Mouse (Mus musculus) stomach, embryonic 16.5 days (tissue): ENCODE results near the gene Igsf9. TPM values are rescaled to one million over a fixed set of nuclear protein-coding genes. Genes with fewer than 3 reads are reported as not detected.

Experiments used
- ATAC-seq: fragments of 200-750 bp; cut with Nextera tagmentation; 2 replicates; pipeline ENCODE4 v1.8.0; 2017; ENCODE audit warnings: moderate number of reproducible peaks, moderate TSS enrichment; ENCODE audit not compliant: insufficient read depth, low FRiP score
- H3K27ac ChIP-seq: fragments of 300-500 bp; sonication (generic); 2 replicates; pipeline ENCODE4 v1.5.1; 2014; ENCODE audit warnings: low read length
- H3K27me3 ChIP-seq: fragments of 300-500 bp; sonication (generic); 2 replicates; pipeline ENCODE4 v1.6.1; 2014; ENCODE audit warnings: low read length, control low read depth, mixed read lengths; ENCODE audit not compliant: control insufficient read depth, insufficient read depth
- H3K36me3 ChIP-seq: fragments of 300-500 bp; sonication (generic); 2 replicates; pipeline ENCODE4 v1.6.1; 2014; ENCODE audit warnings: low read length; ENCODE audit not compliant: control insufficient read depth, insufficient read depth
- H3K4me1 ChIP-seq: fragments of 300-500 bp; sonication (generic); 2 replicates; pipeline ENCODE4 v1.6.1; 2014; ENCODE audit warnings: low read length, control low read depth, mixed read lengths; ENCODE audit not compliant: control insufficient read depth, insufficient read depth
- H3K4me2 ChIP-seq: fragments of 300-500 bp; sonication (generic); 2 replicates; pipeline ENCODE4 v1.6.1; 2014; ENCODE audit warnings: low read depth, low read length, mixed read lengths
- H3K4me3 ChIP-seq: fragments of 300-500 bp; sonication (generic); replicated peaks from 2 replicates; pipeline ENCODE4 v1.5.1; 2014; ENCODE audit warnings: mild to moderate bottlenecking, low read length
- H3K9ac ChIP-seq: fragments of 300-500 bp; sonication (generic); 2 replicates; pipeline ENCODE4 v1.6.1; 2014; ENCODE audit warnings: low read length
- H3K9me3 ChIP-seq: fragments of 300-500 bp; sonication (generic); replicated peaks from 2 replicates; pipeline ENCODE4 v1.6.1; 2016; ENCODE audit warnings: low read length, control low read depth; ENCODE audit not compliant: control insufficient read depth
- WGBS: fragments of 180-500 bp; shearing (Covaris S2); extraction: QIAGEN DNeasy Blood & Tissue Kit; methylation state at CpG from one replicate; pipeline ENCODE4 v1.1.7; 2014; 5-methylcytosine and 5-hydroxymethylcytosine counted together
- polyA plus RNA-seq: library from polyadenylated mRNA; unstranded; fragments of >200 nt; fragmentation: Nextera tagmentation; extraction: Ambion mirVana; gene quantifications from 2 replicates; pipeline ENCODE4 v1.2.1, GENCODE M21; 2015

Igsf9 gene
- 51.6 and 55.3 TPM in 2 replicates for polyA plus RNA-seq

DNA sequence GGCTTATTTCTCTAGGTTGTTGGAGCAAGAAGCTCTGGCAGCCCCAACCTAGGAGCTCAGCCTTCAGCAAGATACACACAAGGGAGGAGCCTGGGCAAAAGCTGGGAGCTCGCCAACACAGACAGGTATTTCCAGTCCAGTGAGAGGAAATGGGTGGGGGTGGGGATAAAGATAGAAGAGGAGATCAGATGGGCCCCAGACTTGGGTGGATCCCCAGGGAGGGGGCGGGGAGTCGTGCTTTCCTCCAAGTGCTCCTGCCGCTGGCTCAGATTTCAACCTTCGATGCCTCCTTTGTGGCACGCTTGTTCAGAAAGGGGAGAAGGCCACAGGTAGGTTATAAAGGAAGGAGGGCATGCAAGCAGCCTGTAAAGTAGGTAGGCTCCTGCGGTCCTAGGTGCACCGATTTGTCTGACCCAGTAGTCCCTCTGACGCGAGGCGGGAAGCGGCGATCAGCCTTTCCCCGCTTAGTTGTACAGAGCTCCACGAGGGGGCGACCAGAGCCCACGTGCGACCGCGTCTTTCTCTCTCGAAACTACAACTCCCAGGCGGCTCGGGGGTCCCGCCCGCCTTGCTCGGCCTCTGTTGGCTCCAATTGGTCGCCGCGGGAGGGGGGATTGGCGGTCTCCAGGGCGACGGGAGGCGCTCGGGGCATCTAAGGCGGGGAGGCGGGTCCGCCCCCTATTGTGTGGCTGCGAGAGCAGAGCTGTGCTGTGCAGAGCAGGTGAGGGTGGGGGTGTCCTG is at the start of gene Igsf9:
Igsf9 (plus strand) TSS at position 249 of the 741 bp plus-strand sequence.
- peak within 1 kb of the TSS; percentile 73 for H3K9ac ChIP-seq
- H3K27me3 ChIP-seq = no peaks in the 10 kb centered on the region
- ATAC-seq = peak; percentile 91
- peak within 1 kb of the TSS; percentile 80 for H3K4me2 ChIP-seq
- H3K36me3 ChIP-seq = no peaks in the 10 kb centered on the region
- H3K27ac ChIP-seq = peak within 1 kb of the TSS; percentile 94
- WGBS = under 1% methylated on average over 37 of the region's 38 CpGs
- H3K9me3 ChIP-seq = no peaks in the 10 kb centered on the region
- peaks cover 20% of the 10 kb centered on the region for H3K4me1 ChIP-seq
- H3K4me3 ChIP-seq = peak within 1 kb of the TSS; percentile 65

DNA sequence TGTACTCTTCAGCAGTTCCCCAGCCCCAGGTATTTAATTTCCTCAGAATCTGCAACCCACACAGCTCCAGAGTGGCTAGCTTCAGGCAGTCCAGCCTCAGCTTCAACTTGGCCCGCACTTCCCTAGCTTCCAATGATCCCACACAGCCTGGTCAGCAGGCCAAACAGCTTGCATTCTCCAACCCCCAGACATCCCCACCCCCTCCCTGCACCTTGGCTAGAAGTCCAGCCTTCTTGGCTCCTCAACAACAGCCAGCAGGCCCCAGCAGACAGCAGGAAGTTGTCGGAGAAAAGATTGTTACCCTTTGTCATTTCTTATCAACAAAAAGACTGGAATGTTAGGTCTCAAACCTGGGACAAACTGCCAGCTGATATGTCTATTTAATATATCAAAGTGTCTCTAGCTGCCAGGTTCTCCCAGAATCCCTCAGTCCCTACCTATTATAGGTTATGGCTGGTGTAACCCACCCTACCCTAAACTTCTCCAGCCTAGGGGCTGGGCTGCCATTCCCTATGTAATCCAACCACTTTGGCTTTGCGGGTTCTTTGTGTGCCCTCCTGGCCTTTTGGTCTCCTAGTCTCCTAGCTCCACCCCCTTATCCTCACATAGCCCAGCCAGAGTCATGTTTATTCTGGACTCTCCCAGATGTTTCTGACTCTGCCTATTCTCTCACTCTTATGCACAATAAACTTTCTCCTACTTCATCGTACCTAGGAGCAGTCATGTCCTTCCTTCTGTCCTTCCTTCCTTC is 49.6 kb upstream of the Igsf9 start:
- H3K4me3 ChIP-seq = no peak overlapping the region
- H3K4me1 ChIP-seq = peaks cover 21% of the 10 kb centered on the region
- no peaks in the 10 kb centered on the region for H3K27me3 ChIP-seq
- no peaks in the 10 kb centered on the region for H3K9me3 ChIP-seq
- H3K4me2 ChIP-seq = no peak overlapping the region
- no peak overlapping the region for H3K9ac ChIP-seq
- WGBS = 22% methylated on average over 4 of the region's 4 CpGs
- peak overlapping the region; percentile 16; the same call in 1 of the 2 replicates for H3K27ac ChIP-seq
- no peaks in the 10 kb centered on the region for H3K36me3 ChIP-seq
- ATAC-seq = peak; percentile 77

DNA sequence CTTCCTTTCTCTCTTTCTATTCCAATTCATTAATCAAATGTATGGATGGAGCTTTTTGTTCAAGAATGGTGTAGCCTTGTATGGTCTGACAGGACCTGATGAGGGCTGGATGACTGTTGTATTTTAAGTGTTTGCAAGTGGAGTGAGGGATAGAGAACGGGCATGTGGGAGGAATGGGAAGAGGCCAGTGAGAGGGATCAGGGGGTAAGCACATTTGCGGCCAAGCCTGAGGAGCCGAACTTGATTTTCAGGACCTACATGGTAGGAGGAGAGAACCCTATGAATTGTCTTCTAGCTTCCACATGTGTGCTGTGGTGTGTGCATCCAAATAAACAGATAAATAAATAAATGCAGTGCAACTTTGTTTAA is 49.0 kb upstream of the Igsf9 start:
- no peak for ATAC-seq
- WGBS = 65% methylated on average over 3 of the region's 3 CpGs
- Histone ChIP-seq H3K4me3 (no peak overlapping the region), H3K4me1 (peaks cover 21% of the 10 kb centered on the region), H3K36me3 (no peaks in the 10 kb centered on the region), H3K27ac (no peak overlapping the region), H3K4me2 (no peak overlapping the region), H3K9ac (no peak overlapping the region), H3K9me3 (no peaks in the 10 kb centered on the region), H3K27me3 (no peaks in the 10 kb centered on the region)

DNA sequence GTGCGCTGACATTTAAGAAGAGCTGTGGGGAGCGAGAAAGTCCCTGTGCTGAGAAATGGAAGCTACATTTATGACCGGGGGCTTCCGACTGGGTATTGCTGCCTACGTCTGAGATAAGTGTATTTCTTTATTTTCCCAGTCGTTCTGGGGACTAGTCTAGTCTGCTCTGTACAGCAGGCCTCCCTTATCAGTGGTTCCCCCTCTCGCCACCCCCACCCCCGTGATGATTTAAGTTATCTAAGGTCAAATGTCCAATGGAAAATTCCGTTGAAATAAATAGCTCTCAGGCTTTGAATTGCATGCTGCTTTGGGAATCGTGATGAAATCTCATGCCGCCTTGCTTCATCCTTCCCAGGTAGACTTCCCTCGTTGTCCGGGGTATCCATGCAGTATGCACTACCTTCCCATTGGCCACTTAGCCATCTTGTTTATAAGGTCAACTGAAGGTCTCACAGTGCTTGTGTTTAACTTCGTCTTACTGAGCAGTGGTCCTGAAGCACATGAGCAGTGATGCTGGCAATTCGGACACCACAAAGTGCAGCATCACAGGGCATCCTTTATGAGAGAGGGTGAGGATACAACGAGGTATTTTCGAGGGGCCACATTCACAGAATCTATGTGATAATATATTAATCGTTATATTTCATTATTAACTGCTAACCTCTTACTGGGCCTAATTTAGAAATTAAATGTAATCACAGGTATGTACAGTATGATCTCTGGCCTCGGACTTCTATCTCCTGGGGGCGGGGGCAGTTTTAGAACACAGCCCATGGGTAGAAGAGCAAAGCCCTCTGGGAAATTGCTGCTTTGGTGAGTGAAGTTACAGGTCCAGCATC is 48.4 kb upstream of the Igsf9 start:
- H3K27me3 ChIP-seq = no peaks in the 10 kb centered on the region
- H3K36me3 ChIP-seq = no peaks in the 10 kb centered on the region
- no peaks in the 10 kb centered on the region for H3K9me3 ChIP-seq
- H3K9ac ChIP-seq = no peak overlapping the region
- no peak overlapping the region for H3K4me2 ChIP-seq
- ATAC-seq = no peak
- peaks cover 21% of the 10 kb centered on the region for H3K4me1 ChIP-seq
- no peak overlapping the region for H3K4me3 ChIP-seq
- no peak overlapping the region for H3K27ac ChIP-seq
- WGBS = 61% methylated on average over 20 of the region's 20 CpGs

GRCm38 (mm10) chr1:172433851-172434165 is 47.8 kb upstream of the Igsf9 start:
- no peaks in the 10 kb centered on the region for H3K9me3 ChIP-seq
- no peak overlapping the region for H3K4me3 ChIP-seq
- WGBS = 91% methylated on average over 4 of the region's 4 CpGs
- no peaks in the 10 kb centered on the region for H3K36me3 ChIP-seq
- H3K4me2 ChIP-seq = no peak overlapping the region
- peaks cover 21% of the 10 kb centered on the region for H3K4me1 ChIP-seq
- no peak overlapping the region for H3K9ac ChIP-seq
- no peak for ATAC-seq
- H3K27me3 ChIP-seq = no peaks in the 10 kb centered on the region
- H3K27ac ChIP-seq = no peak overlapping the region

- Histone ChIP-seq H3K4me3 (no peak overlapping the region), H3K9ac (no peak overlapping the region), H3K27me3 (no peaks in the 10 kb centered on the region), H3K4me1 (peaks cover 11% of the 10 kb centered on the region), H3K9me3 (no peaks in the 10 kb centered on the region), H3K36me3 (no peaks in the 10 kb centered on the region), H3K27ac (no peak overlapping the region), H3K4me2 (no peak overlapping the region)
- WGBS = 34% methylated on average over 6 of the region's 6 CpGs
- no peak for ATAC-seq
These were observed 44.8 kb upstream of the Igsf9 start for GRCm38 (mm10) chr1:172436785-172437184.

DNA sequence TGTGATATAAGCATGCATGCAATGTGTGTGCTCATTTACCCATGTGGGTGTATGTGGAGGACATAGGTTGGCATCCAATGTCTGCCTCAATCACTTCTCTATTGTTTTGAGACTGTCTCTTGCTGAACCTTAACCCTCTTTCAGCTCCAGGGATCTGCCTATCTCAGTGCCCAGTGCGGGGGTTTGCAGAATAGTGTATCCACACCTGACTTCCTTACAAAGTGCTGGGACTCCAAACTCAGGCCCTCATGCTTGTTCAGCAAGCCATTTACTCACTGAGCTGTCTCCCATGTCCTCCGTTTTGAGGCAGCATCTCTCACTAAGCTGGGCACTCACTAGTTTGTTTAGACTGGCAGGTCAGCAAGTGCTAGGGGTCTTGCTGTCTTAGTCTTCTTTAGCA is 43.0 kb upstream of the Igsf9 start:
- 73% methylated on average over 2 of the region's 2 CpGs for WGBS
- no peak overlapping the region for H3K9ac ChIP-seq
- no peak overlapping the region for H3K4me3 ChIP-seq

DNA sequence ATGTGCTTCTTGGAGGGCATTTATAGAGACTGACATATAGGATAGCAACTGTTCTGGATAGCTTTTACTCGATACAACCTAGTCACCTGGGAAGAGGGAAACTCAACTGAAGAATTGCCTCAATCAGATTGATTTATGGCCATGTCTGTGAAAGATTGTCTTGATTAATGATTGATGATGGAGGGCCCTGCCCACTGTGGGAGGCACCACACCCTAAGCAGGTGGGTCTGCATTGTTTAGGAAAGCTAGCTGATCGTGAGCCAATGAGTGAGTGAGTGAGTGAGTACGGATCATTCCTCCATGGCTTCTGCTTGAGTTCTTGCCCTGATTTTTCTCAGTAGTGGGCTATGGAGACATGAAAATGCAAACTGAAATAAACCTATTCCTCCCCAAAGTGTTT is 41.1 kb upstream of the Igsf9 start:
- no peak overlapping the region for H3K27ac ChIP-seq
- no peak overlapping the region for H3K4me2 ChIP-seq
- H3K4me1 ChIP-seq = no peaks in the 10 kb centered on the region
- no peak overlapping the region for H3K4me3 ChIP-seq
- no peaks in the 10 kb centered on the region for H3K9me3 ChIP-seq
- ATAC-seq = no peak
- 63% methylated on average over 3 of the region's 3 CpGs for WGBS
- no peaks in the 10 kb centered on the region for H3K36me3 ChIP-seq
- H3K27me3 ChIP-seq = no peaks in the 10 kb centered on the region
- H3K9ac ChIP-seq = no peak overlapping the region

More for the DNA sequence above, 43.0 kb upstream of the Igsf9 start:
- Histone ChIP-seq H3K27me3 (no peaks in the 10 kb centered on the region), H3K36me3 (no peaks in the 10 kb centered on the region), H3K9me3 (no peaks in the 10 kb centered on the region), H3K27ac (no peak overlapping the region), H3K4me1 (no peaks in the 10 kb centered on the region), H3K4me2 (no peak overlapping the region)
- no peak for ATAC-seq
